Mouse (Mus musculus) limb, embryonic 12.5 days (tissue): Measurements from ENCODE around the gene C1qa. TPM values are rescaled to one million over a fixed set of nuclear protein-coding genes. Genes with fewer than 3 reads are reported as not detected.

ENCODE experiments used
- ATAC-seq: fragments of 200-750 bp; cut with Nextera tagmentation; 2 replicates; pipeline ENCODE4 v1.8.0; 2017; ENCODE audit warnings: low read depth, moderate TSS enrichment; ENCODE audit not compliant: insufficient number of reproducible peaks, insufficient read depth, low FRiP score, low TSS enrichment
- H3K27ac ChIP-seq: fragments of 300-500 bp; sonication (generic); 2 replicates; pipeline ENCODE4 v1.5.1; 2016; ENCODE audit warnings: mild to moderate bottlenecking, moderate library complexity
- H3K27me3 ChIP-seq: fragments of 300-500 bp; sonication (generic); 2 replicates; pipeline ENCODE4 v1.6.1; 2016; ENCODE audit warnings: mild to moderate bottlenecking, moderate library complexity
- H3K36me3 ChIP-seq: fragments of 300-500 bp; sonication (generic); 2 replicates; pipeline ENCODE4 v1.6.1; 2016; ENCODE audit warnings: mild to moderate bottlenecking, moderate library complexity
- H3K4me1 ChIP-seq: fragments of 300-500 bp; sonication (generic); replicated peaks from 2 replicates; pipeline ENCODE4 v1.6.1; 2016
- H3K4me2 ChIP-seq: fragments of 300-500 bp; sonication (generic); 2 replicates; pipeline ENCODE4 v1.6.1; 2016; ENCODE audit warnings: mild to moderate bottlenecking, moderate library complexity
- H3K4me3 ChIP-seq: fragments of 300-500 bp; sonication (generic); replicated peaks from 2 replicates; pipeline ENCODE4 v1.5.1; 2016; ENCODE audit warnings: mild to moderate bottlenecking
- H3K9ac ChIP-seq: fragments of 300-500 bp; sonication (generic); replicated peaks from 2 replicates; pipeline ENCODE4 v1.6.1; 2016; ENCODE audit warnings: mild to moderate bottlenecking, moderate library complexity
- H3K9me3 ChIP-seq: fragments of 300-500 bp; sonication (generic); 2 replicates; pipeline ENCODE4 v1.6.1; 2016; ENCODE audit warnings: mild to moderate bottlenecking, moderate library complexity
- WGBS: fragments of 180-500 bp; shearing (Covaris S2); methylation state at CpG from one replicate; pipeline ENCODE4 v1.1.7; 2016; 5-methylcytosine and 5-hydroxymethylcytosine counted together
- polyA plus RNA-seq: library from polyadenylated mRNA; unstranded; fragments of >200 nt; fragmentation: Nextera tagmentation; extraction: Ambion mirVana; gene quantifications from 2 replicates; pipeline ENCODE4 v1.2.1, GENCODE M21; 2016

The C1qa gene
- 11.4 and 11.9 TPM in 2 replicates for polyA plus RNA-seq

DNA sequence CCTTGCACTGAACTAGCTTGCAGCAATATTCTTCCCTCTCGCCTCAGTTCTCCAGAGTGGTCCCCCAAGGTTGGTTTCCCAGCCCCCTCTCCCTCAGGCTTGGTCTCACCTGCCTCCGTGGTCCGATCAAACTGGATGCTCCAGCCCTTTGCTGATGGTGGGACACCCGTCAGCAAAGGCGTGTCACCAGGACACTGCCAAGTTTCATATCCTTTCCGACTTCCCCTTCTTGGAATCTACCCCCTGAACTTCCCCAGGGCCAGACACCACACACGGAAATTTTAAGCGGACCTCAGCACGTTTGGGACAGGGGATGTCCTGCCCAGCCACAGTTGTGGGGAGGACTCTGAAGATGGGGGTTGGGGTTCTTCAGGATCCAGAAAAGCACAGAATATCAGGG is at the start of gene C1qa:
Gene C1qa, minus strand, starts transcription at position 167 of the 400 bp plus-strand sequence.
- WGBS = 78% methylated on average over 9 of the region's 9 CpGs
- H3K4me3 ChIP-seq = no peak within 1 kb of the TSS
- H3K36me3 ChIP-seq = no peaks in the 10 kb centered on the region
- peaks cover 71% of the 10 kb centered on the region for H3K27me3 ChIP-seq
- no peak for ATAC-seq
- no peak within 1 kb of the TSS for H3K4me2 ChIP-seq
- H3K9ac ChIP-seq = no peak within 1 kb of the TSS
- no peak within 1 kb of the TSS for H3K27ac ChIP-seq
- H3K4me1 ChIP-seq = peaks cover 7% of the 10 kb centered on the region
- H3K9me3 ChIP-seq = no peaks in the 10 kb centered on the region

GRCm38 (mm10) chr4:136945397-136945796 is 46.8 kb upstream of the C1qa start:
- peaks cover 32% of the 10 kb centered on the region for H3K4me1 ChIP-seq
- H3K36me3 ChIP-seq = no peaks in the 10 kb centered on the region
- no peak overlapping the region for H3K27ac ChIP-seq
- ATAC-seq = no peak
- no peak overlapping the region for H3K4me2 ChIP-seq
- peaks cover 59% of the 10 kb centered on the region for H3K27me3 ChIP-seq
- no peak overlapping the region for H3K4me3 ChIP-seq
- H3K9me3 ChIP-seq = no peaks in the 10 kb centered on the region
- H3K9ac ChIP-seq = no peak overlapping the region
- 54% methylated on average over 17 of the region's 17 CpGs for WGBS

DNA sequence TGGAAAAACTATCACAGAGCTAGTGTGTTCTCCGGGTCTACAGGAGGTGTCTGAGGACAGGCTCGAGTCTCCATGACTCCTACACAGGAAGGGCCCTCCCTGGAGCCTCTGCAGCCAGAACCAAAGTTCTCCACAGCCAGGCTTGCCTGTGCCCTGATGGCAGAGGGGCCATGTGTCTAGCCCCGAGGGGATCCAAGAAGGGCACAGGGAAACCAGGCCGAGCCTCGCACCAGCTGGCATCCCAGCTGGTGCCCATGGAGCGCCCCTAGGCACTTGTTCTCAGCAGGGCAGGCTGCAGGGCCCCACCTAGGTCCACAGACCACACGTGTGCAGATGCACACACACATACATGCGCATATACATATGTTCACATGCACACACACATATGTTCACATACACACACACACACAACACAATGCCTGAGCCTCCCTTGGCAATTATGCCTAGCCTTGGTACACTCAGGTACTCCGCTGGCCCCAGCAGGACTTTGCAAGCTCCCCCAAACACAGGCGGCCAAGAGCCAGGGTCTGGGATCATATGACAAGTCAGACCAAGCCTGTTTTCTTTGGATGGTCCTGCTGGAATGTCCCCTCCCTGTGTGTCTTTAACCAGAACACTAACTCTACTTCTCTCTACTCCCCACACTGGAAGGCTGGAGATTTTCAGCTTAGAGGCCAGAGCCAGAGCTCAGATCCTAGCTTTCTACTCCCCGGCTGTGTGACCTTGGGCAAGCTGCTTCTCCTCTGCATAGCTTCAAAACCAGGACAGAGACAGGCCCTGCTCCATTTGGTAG is 46.2 kb upstream of the C1qa start:
- no peak for ATAC-seq
- H3K36me3 ChIP-seq = no peaks in the 10 kb centered on the region
- no peak overlapping the region for H3K4me3 ChIP-seq
- H3K4me2 ChIP-seq = no peak overlapping the region
- H3K4me1 ChIP-seq = peaks cover 26% of the 10 kb centered on the region
- H3K9ac ChIP-seq = no peak overlapping the region
- no peaks in the 10 kb centered on the region for H3K9me3 ChIP-seq
- no peak overlapping the region for H3K27ac ChIP-seq
- peaks cover 59% of the 10 kb centered on the region for H3K27me3 ChIP-seq
- WGBS = 70% methylated on average over 11 of the region's 11 CpGs

DNA sequence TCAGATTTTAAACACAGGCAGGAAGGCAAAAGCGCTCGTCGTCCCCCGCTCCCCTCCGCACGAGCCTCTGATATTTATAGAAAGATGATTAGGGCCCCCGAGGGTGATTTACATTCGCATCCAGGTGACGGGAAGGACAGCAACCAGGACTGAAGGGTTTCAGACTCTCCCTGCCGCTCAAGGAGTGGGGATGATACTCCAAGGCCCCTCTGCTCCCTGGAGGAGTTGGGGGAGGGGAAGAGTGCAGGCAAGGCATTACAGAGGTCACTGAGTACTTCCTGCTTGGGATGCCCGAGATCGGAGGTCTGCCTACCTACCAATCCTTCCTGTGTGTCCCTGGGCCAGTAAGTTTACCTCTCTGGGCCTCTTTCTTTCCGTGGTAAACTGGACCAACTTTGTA is 44.6 kb upstream of the C1qa start:
- WGBS = 10% methylated on average over 13 of the region's 13 CpGs
- Histone ChIP-seq H3K4me2 (no peak overlapping the region), H3K27me3 (peaks cover 61% of the 10 kb centered on the region)

GRCm38 (mm10) chr4:136942761-136943160 is 44.2 kb upstream of the C1qa start:
- H3K4me2 ChIP-seq = no peak overlapping the region
- peaks cover 57% of the 10 kb centered on the region for H3K27me3 ChIP-seq
- H3K27ac ChIP-seq = no peak overlapping the region
- WGBS = 21% methylated on average over 18 of the region's 18 CpGs
- no peaks in the 10 kb centered on the region for H3K9me3 ChIP-seq
- no peak for ATAC-seq
- H3K4me1 ChIP-seq = peaks cover 18% of the 10 kb centered on the region
- H3K36me3 ChIP-seq = no peaks in the 10 kb centered on the region
- no peak overlapping the region for H3K4me3 ChIP-seq
- H3K9ac ChIP-seq = no peak overlapping the region

More for the DNA sequence above, 44.6 kb upstream of the C1qa start:
- Histone ChIP-seq H3K9ac (no peak overlapping the region), H3K36me3 (no peaks in the 10 kb centered on the region), H3K27ac (no peak overlapping the region), H3K4me1 (peaks cover 18% of the 10 kb centered on the region), H3K4me3 (no peak overlapping the region), H3K9me3 (no peaks in the 10 kb centered on the region)
- no peak for ATAC-seq

- peaks cover 47% of the 10 kb centered on the region for H3K27me3 ChIP-seq
- peaks cover 4% of the 10 kb centered on the region for H3K4me1 ChIP-seq
- no peak overlapping the region for H3K4me2 ChIP-seq
- H3K9ac ChIP-seq = no peak overlapping the region
- H3K36me3 ChIP-seq = no peaks in the 10 kb centered on the region
- no peak for ATAC-seq
- WGBS = 86% methylated on average over 5 of the region's 5 CpGs
- no peak overlapping the region for H3K27ac ChIP-seq
- H3K4me3 ChIP-seq = no peak overlapping the region
- H3K9me3 ChIP-seq = no peaks in the 10 kb centered on the region
Measured at GRCm38 (mm10) chr4:136937935-136938334, 39.3 kb upstream of the C1qa start.

DNA sequence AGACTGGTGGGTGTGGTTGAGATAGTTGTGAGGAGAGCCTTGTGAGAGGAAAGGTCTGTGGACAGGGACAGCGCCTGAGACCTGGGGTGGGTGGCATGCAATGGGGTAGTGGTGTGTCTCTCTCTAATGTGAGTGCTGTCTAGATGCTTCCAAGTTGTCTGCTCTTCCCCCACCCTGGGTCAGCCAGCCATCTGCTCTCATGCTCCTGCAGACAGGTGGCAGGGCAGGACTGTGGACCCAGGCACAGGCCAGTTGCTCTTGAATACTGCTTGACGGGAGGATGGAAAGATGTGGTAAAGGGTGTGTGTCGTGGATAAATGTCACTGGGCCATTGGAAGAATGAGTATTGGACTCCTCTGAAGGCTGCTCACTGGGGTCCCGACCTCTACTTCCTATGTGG is 38.7 kb upstream of the C1qa start:
- Histone ChIP-seq H3K4me1 (no peaks in the 10 kb centered on the region; the same call in 1 of the 2 replicates), H3K9me3 (no peaks in the 10 kb centered on the region), H3K27me3 (peaks cover 42% of the 10 kb centered on the region), H3K36me3 (no peaks in the 10 kb centered on the region), H3K4me2 (no peak overlapping the region), H3K9ac (no peak overlapping the region), H3K27ac (no peak overlapping the region), H3K4me3 (no peak overlapping the region)
- ATAC-seq = no peak
- 66% methylated on average over 4 of the region's 4 CpGs for WGBS

GRCm38 (mm10) chr4:136934746-136935613 is 36.4 kb upstream of the C1qa start:
- Histone ChIP-seq H3K4me2 (no peak overlapping the region), H3K4me1 (no peaks in the 10 kb centered on the region; the same call in 1 of the 2 replicates), H3K27ac (no peak overlapping the region), H3K9ac (no peak overlapping the region), H3K27me3 (peaks cover 29% of the 10 kb centered on the region; the same call in 1 of the 2 replicates), H3K4me3 (no peak overlapping the region), H3K9me3 (no peaks in the 10 kb centered on the region), H3K36me3 (no peaks in the 10 kb centered on the region)
- no peak for ATAC-seq
- 63% methylated on average over 18 of the region's 18 CpGs for WGBS

GRCm38 (mm10) chr4:136930474-136930873 is 31.9 kb upstream of the C1qa start:
- H3K4me2 ChIP-seq = no peak overlapping the region
- no peaks in the 10 kb centered on the region; the same call in 1 of the 2 replicates for H3K4me1 ChIP-seq
- no peaks in the 10 kb centered on the region for H3K36me3 ChIP-seq
- no peaks in the 10 kb centered on the region for H3K9me3 ChIP-seq
- no peak overlapping the region for H3K9ac ChIP-seq
- ATAC-seq = no peak
- no peak overlapping the region for H3K4me3 ChIP-seq
- 81% methylated on average over 8 of the region's 8 CpGs for WGBS
- H3K27ac ChIP-seq = no peak overlapping the region
- peaks cover 42% of the 10 kb centered on the region for H3K27me3 ChIP-seq

- ATAC-seq = no peak
- Histone ChIP-seq H3K4me3 (no peak overlapping the region), H3K4me1 (no peaks in the 10 kb centered on the region), H3K27me3 (peaks cover 46% of the 10 kb centered on the region), H3K9ac (no peak overlapping the region), H3K9me3 (no peaks in the 10 kb centered on the region), H3K36me3 (no peaks in the 10 kb centered on the region), H3K4me2 (no peak overlapping the region), H3K27ac (no peak overlapping the region)
- 5% methylated on average over 5 of the region's 5 CpGs for WGBS
Measured at GRCm38 (mm10) chr4:136928928-136929327, 30.3 kb upstream of the C1qa start.

DNA sequence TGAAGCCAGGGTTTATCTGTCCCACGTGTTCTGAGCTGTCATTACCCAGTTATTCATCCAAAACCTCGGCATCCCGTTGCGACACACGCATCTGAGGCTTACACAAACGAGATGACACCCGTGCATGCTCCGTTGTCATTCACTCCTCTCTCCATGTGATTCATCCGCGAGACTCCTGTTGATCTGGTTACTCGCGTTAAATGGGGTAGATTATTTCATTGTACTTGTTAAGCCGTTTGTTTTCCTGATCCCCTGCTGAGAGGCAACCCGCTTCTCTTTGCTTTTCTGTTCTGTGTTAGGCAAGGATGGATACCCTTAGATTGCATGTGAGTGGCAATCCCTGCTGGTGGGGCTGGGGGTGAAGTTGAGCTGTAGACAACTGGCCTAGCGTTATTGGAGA is 27.2 kb upstream of the C1qa start:
- no peaks in the 10 kb centered on the region for H3K36me3 ChIP-seq
- ATAC-seq = no peak
- H3K4me1 ChIP-seq = no peaks in the 10 kb centered on the region
- 26% methylated on average over 15 of the region's 15 CpGs for WGBS
- peaks cover 56% of the 10 kb centered on the region for H3K27me3 ChIP-seq
- no peak overlapping the region for H3K4me2 ChIP-seq
- no peak overlapping the region for H3K9ac ChIP-seq
- H3K4me3 ChIP-seq = no peak overlapping the region
- no peaks in the 10 kb centered on the region for H3K9me3 ChIP-seq
- no peak overlapping the region for H3K27ac ChIP-seq
